Mouse (Mus musculus): ENCODE data around the gene Vwf. TPM values are rescaled to one million over a fixed set of nuclear protein-coding genes. Genes with fewer than 3 reads are reported as not detected.

The Vwf gene
- total RNA-seq, 2 experiments from 2014 or later = 8.8 to 33.4 TPM

GRCm38 (mm10) chr6:125690057-125690703, 143.6 kb downstream of the Vwf start, which contains the start of gene Ano2:
Gene Ano2 (plus strand): TSS chr6:125690419.
- ATAC-seq (replicated peaks; ENCODE audit: low FRiP score, poor library complexity, severe bottlenecking) = no peak

- ATAC-seq (replicated peaks; ENCODE audit: low FRiP score, poor library complexity, severe bottlenecking) = no peak
Measured at GRCm38 (mm10) chr6:125701146-125701545, 154.6 kb downstream of the Vwf start.

GRCm38 (mm10) chr6:125711261-125711660, 164.7 kb downstream of the Vwf start:
- ATAC-seq (replicated peaks; ENCODE audit: low FRiP score, poor library complexity, severe bottlenecking) = no peak

GRCm38 (mm10) chr6:125726408-125726807, 179.8 kb downstream of the Vwf start:
- ATAC-seq (replicated peaks; ENCODE audit: low FRiP score, poor library complexity, severe bottlenecking) = no peak

- ATAC-seq (replicated peaks; ENCODE audit: low FRiP score, poor library complexity, severe bottlenecking) = no peak
Measured at GRCm38 (mm10) chr6:125727484-125727911, 180.9 kb downstream of the Vwf start.

- ATAC-seq (replicated peaks; ENCODE audit: low FRiP score, poor library complexity, severe bottlenecking) = no peak
Measured at GRCm38 (mm10) chr6:125729471-125729870, 182.9 kb downstream of the Vwf start.

GRCm38 (mm10) chr6:125729986-125730535, 183.5 kb downstream of the Vwf start:
- no peak for ATAC-seq (replicated peaks; ENCODE audit: low FRiP score, poor library complexity, severe bottlenecking)

Other genes with a start within 250 kb of the Vwf start
- gene Ltbr, start 232.9 kb upstream of the Vwf start, total RNA-seq (2015; ENCODE audit: low replicate concordance) = 0.84 and 5.0 TPM in 2 replicates
- 2.8 and 3.5 TPM in 2 replicates for gene Ltbr, start 232.9 kb upstream of the Vwf start, total RNA-seq (2017; ENCODE audit: low replicate concordance)
- 2.9 and 7.6 TPM in 2 replicates for gene Scnn1a, start 226.1 kb upstream of the Vwf start, total RNA-seq (2015; ENCODE audit: low replicate concordance)
- not detected in 2 replicates for gene Scnn1a, start 226.1 kb upstream of the Vwf start, total RNA-seq (2017; ENCODE audit: low replicate concordance)
- 8.3 and 11.7 TPM in 2 replicates for gene Tnfrsf1a, start 197.4 kb upstream of the Vwf start, total RNA-seq (2015; ENCODE audit: low replicate concordance)
- gene Tnfrsf1a, start 197.4 kb upstream of the Vwf start, total RNA-seq (2017; ENCODE audit: low replicate concordance) = 2.3 and 20.7 TPM in 2 replicates
- not detected in 2 replicates for gene Plekhg6, start 166.0 kb upstream of the Vwf start, total RNA-seq (2015; ENCODE audit: low replicate concordance)
- gene Plekhg6, start 166.0 kb upstream of the Vwf start, total RNA-seq (2017; ENCODE audit: low replicate concordance) = not detected in 2 replicates
- 27.4 and 41.1 TPM in 2 replicates for gene Cd9, start 52.0 kb upstream of the Vwf start, total RNA-seq (2015; ENCODE audit: low replicate concordance)
- 8.1 and 10.1 TPM in 2 replicates for gene Cd9, start 52.0 kb upstream of the Vwf start, total RNA-seq (2017; ENCODE audit: low replicate concordance)
- gene Ano2, start 143.6 kb downstream of the Vwf start, total RNA-seq (2015; ENCODE audit: low replicate concordance) = not detected in 2 replicates
- not detected in 2 replicates for gene Ano2, start 143.6 kb downstream of the Vwf start, total RNA-seq (2017; ENCODE audit: low replicate concordance)